Mouse (Mus musculus): ENCODE measurements around the gene Foxd2.

The Foxd2 gene

DNA sequence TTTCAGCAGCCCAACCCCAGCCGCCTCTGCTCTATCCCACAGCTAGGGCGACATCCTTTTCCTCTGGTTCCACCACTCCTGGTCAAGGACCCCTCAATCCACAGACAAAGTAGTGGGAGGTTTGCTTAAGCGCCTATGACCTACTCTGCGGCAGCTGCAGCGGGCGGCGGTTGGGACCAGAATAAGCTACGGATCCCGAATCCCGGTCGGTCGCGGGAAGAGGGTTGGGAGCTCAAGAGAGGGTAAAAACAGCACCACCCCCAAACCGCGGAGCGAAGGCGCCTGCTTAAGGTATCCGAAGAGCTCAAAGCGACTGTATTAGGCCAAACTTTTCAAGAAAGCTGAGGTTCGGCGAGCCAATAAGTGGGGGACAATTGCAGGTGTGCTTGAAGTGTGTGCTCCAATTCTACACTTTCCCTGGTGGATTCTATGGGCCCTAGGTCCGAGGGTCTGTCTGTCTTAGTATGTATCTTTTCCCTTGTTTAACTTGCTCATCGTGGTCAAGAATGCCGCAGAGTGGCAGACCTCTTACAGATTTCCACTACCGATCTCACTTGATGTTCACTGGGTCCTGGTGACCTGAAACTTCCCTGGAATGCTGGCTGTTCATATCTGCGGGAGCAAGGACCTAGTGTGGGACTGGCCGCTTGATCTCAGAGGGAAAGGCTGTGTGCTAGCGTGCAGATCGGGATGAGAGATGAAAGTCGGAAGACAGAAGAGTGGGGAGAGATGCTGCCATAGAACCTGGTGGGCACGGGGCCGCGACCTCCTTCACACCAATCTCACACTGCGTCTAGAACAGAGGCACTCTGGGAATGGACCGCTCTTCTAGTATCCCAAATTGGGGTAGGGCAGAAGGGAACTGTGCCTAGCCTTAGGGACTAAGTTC lies 4.3 kb upstream of the Foxd2 start:
- no peak for DNase-seq (ENCODE audit: low spot score in 2 of 2)

- DNase-seq (ENCODE audit: low spot score in 2 of 2), result no peak
These were observed 1.2 kb upstream of the Foxd2 start for GRCm38 (mm10) chr4:114909602-114910484.

GRCm38 (mm10) chr4:114907951-114908828 lies 483 bp downstream of the Foxd2 start:
- DNase-seq (ENCODE audit: low spot score in 2 of 2), result no peak

- DNase-seq (ENCODE audit: low spot score in 2 of 2), result no peak
These were observed 1.4 kb downstream of the Foxd2 start for GRCm38 (mm10) chr4:114907056-114907917.

DNA sequence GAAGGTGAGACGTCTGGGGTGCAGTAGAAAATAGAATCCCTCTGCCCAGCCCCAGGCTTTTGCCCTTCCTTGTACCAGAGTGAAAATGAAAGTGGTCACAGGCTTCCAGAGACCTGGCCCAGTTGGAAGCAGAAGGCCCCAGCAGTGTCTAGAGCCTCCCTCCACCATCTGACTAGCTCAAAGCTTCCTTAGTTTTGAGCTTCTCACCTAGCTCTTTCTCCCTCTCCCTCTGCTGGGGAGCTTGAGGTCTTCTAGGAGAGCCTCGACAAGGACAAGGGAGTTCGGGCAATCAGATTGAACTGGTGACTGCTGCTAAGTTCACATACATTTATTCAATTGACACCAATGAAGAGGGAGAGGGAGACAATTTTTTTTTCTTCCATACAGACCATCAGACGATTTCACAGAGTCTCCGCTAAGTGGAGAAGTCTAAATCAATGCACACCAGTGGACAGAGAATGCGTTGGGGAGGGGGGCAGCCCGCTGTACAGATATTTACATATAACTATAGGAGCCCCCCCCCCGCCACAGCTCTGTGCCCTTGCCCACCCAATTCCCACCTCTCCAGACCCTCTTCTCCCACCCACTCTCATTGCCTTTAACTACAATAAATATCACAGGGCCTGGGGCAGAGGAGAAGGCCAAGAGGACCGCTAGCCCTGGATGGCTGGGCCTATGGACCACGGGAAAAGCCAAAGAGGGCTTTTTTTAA lies 2.5 kb downstream of the Foxd2 start:
- DNase-seq (ENCODE audit: low spot score in 2 of 2), result no peak

DNA sequence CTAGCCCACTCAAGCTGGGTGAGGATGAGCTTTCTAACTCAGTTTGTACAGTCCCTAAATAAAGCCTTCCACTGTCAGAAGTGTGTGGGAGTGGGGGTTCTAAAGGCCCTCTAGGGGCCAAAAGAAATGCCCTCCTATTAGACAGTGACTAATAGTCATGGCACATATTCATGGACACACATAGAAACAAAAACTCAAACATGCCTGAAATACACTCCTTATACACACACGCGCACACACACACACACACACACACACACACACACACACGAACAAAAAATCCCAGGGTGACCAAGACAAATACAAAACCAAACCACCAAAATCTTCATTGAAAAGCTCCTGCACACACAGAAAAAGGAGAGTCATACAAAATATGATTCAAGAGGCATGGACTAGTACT lies 3.2 kb downstream of the Foxd2 start:
- DNase-seq (ENCODE audit: low spot score in 2 of 2), result no peak

DNA sequence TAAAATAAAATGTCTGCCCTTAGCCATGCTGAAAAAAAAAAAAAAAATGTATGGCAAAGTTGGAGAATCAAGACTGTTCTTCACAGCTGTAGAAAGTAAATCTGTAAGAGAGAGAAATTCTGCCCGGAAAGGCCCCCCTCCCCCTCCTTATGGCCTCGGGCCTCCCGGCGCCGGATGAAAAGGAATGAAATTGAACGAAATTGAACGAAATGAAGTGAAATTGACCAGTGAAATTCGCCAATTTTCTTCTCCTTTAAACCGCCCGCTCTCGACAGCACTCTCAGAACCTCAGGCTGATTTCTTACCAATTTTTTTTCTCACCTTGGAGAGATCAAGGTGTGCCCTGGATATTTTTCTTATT lies 5.3 kb downstream of the Foxd2 start:
- no peak for DNase-seq (ENCODE audit: low spot score in 2 of 2)

GRCm38 (mm10) chr4:114902641-114903421 lies 5.8 kb downstream of the Foxd2 start:
- DNase-seq (ENCODE audit: low spot score in 2 of 2), result no peak

- DNase-seq (ENCODE audit: low spot score in 2 of 2), result no peak
These were observed 6.9 kb downstream of the Foxd2 start for GRCm38 (mm10) chr4:114901643-114902351.

DNA sequence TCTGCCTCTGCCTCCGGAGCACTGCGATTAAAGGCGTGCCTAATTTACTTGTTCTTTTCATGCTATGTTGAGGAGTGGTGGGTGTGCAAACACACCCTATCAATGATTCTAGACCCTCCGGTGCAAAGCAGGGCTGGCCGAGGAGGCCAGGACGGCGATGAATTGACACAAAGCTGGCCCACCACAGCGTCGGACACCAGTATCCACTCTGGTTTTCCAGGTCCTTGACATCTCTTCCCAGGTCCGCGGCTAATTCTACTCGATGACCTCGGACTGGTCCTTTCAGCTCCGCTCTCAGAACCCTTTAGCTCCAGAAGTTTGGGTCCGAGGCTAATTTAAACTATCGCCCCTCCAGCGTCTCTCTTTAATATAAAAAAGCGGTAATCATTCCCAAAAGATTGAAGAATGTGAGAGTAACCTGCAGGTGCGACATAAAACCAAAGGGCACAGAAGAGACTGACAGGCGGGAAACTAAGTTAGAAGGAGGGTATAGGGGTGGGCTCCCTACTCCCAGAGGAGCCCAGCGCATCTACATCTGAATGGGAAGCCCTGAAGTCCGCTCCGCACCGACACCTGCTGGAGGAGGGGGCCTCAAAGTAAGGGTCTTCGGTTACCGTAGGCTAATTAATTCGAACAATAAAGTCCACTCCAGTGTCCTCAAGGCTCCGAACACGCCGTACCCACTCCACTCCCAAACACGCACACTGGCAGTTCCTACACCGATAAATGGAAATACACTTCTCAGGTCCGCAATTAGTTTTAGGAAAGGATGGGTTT lies 7.6 kb downstream of the Foxd2 start:
- DNase-seq (ENCODE audit: low spot score in 2 of 2), result no peak

DNA sequence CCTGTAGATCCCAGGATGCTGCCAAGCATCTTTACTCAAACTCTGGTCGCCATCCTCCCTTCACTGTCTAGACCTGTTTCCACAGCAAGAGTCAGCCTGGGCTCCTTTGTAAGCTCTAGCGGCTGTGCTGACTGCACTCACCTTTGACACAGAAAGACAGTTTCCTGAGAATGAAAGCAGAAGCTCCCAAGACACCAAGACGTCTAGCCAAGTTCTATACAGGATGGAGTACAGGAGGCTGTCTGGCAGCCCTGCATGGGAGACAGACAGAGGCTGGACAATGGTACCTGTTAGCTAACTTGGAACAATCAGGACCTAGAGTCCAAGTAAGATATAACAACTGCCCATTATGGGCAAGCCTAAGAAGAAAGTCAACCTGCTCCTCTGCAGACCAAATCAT lies 8.8 kb downstream of the Foxd2 start:
- no peak for DNase-seq (ENCODE audit: low spot score in 2 of 2)

DNA sequence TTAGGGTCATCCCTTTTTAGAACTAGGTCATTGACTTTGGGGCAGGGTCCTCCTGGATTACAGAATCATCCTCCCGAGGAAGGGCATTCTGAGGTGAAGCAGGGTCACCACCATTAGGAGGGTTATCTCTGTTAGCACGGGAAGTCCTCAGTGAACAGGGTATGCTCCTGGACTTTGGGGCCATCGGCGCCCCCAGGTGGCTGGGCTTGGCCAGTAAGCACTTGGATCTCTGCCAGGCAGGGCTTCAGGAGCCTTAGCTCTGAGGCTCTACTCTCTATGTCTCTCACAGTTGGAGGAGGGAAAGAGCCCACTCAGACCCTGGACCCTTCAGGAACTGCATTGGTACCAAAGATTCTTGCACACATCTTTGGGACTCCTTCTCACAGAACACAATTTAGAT lies 10.8 kb downstream of the Foxd2 start:
- DNase-seq (ENCODE audit: low spot score in 2 of 2), result no peak

GRCm38 (mm10) chr4:114882232-114882631 lies 26.4 kb downstream of the Foxd2 start:
- no peak for DNase-seq (ENCODE audit: low spot score in 2 of 2)

- DNase-seq (ENCODE audit: low spot score in 2 of 2), result no peak
These were observed 32.2 kb downstream of the Foxd2 start for GRCm38 (mm10) chr4:114876441-114876972.

GRCm38 (mm10) chr4:114869765-114870490 lies 38.7 kb downstream of the Foxd2 start:
- no peak for DNase-seq (ENCODE audit: low spot score in 2 of 2)

- no peak for DNase-seq (ENCODE audit: low spot score in 2 of 2)
These were observed 45.5 kb downstream of the Foxd2 start for GRCm38 (mm10) chr4:114863166-114863565.

- DNase-seq (ENCODE audit: low spot score in 2 of 2), result no peak
These were observed 50.2 kb downstream of the Foxd2 start for GRCm38 (mm10) chr4:114858426-114858825.
